Mouse (Mus musculus): ENCODE measurements around the gene Chrdl2. TPM values are rescaled to one million over a fixed set of nuclear protein-coding genes. Genes with fewer than 3 reads are reported as not detected.
"Not testable (repeated sequence)": the region's sequence is repeated elsewhere in the genome, so short reads cannot be mapped to it uniquely, and the experiment has no call there.

Chrdl2 gene
- total RNA-seq (2021): under 1 TPM in 1 of 2 experiments, not detected in 1; 0.32 TPM
- long read RNA-seq, experiment 1: 0 reads
- long read RNA-seq, experiment 2: 0 reads

GRCm38 (mm10) chr7:100005790-100006189, at the start of gene Chrdl2:
Chrdl2 (plus strand) TSS chr7:100006172.
- intact Hi-C loops (cut with DNase I): loop anchor here (5.0 kb wide), 1 partner anchor 102 kb away; no protein-coding TSS in a partner anchor
- DNase-seq (ENCODE audit: low spot score in 2 of 2): peak; percentile 14 to 30

GRCm38 (mm10) chr7:99957226-99957965, 48.6 kb upstream of the Chrdl2 start:
- no peak for DNase-seq (ENCODE audit: low spot score in 2 of 2)
- intact Hi-C loops (cut with DNase I): no loop called here

- intact Hi-C loops (cut with DNase I); DNase-seq (ENCODE audit: low spot score in 2 of 2): not testable (repeated sequence)
Observed at GRCm38 (mm10) chr7:99960571-99960970, 45.4 kb upstream of the Chrdl2 start.

GRCm38 (mm10) chr7:99961518-99961917, 44.5 kb upstream of the Chrdl2 start:
- no peak for DNase-seq (ENCODE audit: low spot score in 2 of 2)
- intact Hi-C loops (cut with DNase I): no loop called here

- intact Hi-C loops (cut with DNase I): no loop called here
- no peak for DNase-seq (ENCODE audit: low spot score in 2 of 2)
Observed at GRCm38 (mm10) chr7:99962536-99963236, 43.3 kb upstream of the Chrdl2 start.

- no peak for DNase-seq (ENCODE audit: low spot score in 2 of 2)
- intact Hi-C loops (cut with DNase I): no loop called here
Observed at GRCm38 (mm10) chr7:99963237-99963860, 42.6 kb upstream of the Chrdl2 start.

- intact Hi-C loops (cut with DNase I): loop anchor here (2.0 kb wide), 1 partner anchor 18 kb away; no protein-coding TSS in a partner anchor
Observed at GRCm38 (mm10) chr7:99965020-99965841, 40.7 kb upstream of the Chrdl2 start.

GRCm38 (mm10) chr7:99966011-99966721, 39.8 kb upstream of the Chrdl2 start:
- intact Hi-C loops (cut with DNase I): no loop called here
- no peak for DNase-seq (ENCODE audit: low spot score in 2 of 2)

More at GRCm38 (mm10) chr7:99965020-99965841, 40.7 kb upstream of the Chrdl2 start:
- peak; percentile 79 to 89 for DNase-seq (ENCODE audit: low spot score in 2 of 2)

GRCm38 (mm10) chr7:99969151-99969550, 36.8 kb upstream of the Chrdl2 start:
- no peak for DNase-seq (ENCODE audit: low spot score in 2 of 2)
- intact Hi-C loops (cut with DNase I): no loop called here

- intact Hi-C loops (cut with DNase I): no loop called here
- no peak for DNase-seq (ENCODE audit: low spot score in 2 of 2)
Observed at GRCm38 (mm10) chr7:99971926-99972325, 34.0 kb upstream of the Chrdl2 start.

GRCm38 (mm10) chr7:99972912-99973311, 33.1 kb upstream of the Chrdl2 start:
- intact Hi-C loops (cut with DNase I); DNase-seq (ENCODE audit: low spot score in 2 of 2): not testable (repeated sequence)

- DNase-seq (ENCODE audit: low spot score in 2 of 2): no peak
- intact Hi-C loops (cut with DNase I): no loop called here
Observed at GRCm38 (mm10) chr7:99974208-99974970, 31.6 kb upstream of the Chrdl2 start.

GRCm38 (mm10) chr7:99975819-99976575, 30.0 kb upstream of the Chrdl2 start:
- intact Hi-C loops (cut with DNase I): no loop called here
- no peak for DNase-seq (ENCODE audit: low spot score in 2 of 2)

- DNase-seq (ENCODE audit: low spot score in 2 of 2): no peak
- intact Hi-C loops (cut with DNase I): no loop called here
Observed at GRCm38 (mm10) chr7:99978041-99978440, 27.9 kb upstream of the Chrdl2 start.

- no peak for DNase-seq (ENCODE audit: low spot score in 2 of 2)
- intact Hi-C loops (cut with DNase I): no loop called here
Observed at GRCm38 (mm10) chr7:99979081-99979480, 26.9 kb upstream of the Chrdl2 start.

GRCm38 (mm10) chr7:99979546-99980131, 26.3 kb upstream of the Chrdl2 start:
- intact Hi-C loops (cut with DNase I): loop anchor here (5.0 kb wide), 1 partner anchor 52 kb away; no protein-coding TSS in a partner anchor
- no peak for DNase-seq (ENCODE audit: low spot score in 2 of 2)

- intact Hi-C loops (cut with DNase I): loop anchor here (5.0 kb wide), 1 partner anchor 53 kb away; no protein-coding TSS in a partner anchor
- DNase-seq (ENCODE audit: low spot score in 2 of 2): peak; percentile 93 to 95
Observed at GRCm38 (mm10) chr7:99980132-99980591, 25.8 kb upstream of the Chrdl2 start, which contains the start of gene Rnf169. Rnf169 (minus strand) TSS chr7:99980448.

Data from left cerebral cortex, postnatal 14 days (tissue).